Mouse (Mus musculus) liver, embryonic 11.5 days (tissue): ENCODE measurements at regions not wholly inside any gene's neighbourhood (a gene's known extent, or its start where the extent isn't known, plus 50 kb on each side); places are given as distances from the start of the nearest gene placed in this dataset.

Experiments used
- ATAC-seq: fragments of 200-750 bp; cut with Nextera tagmentation; replicated peaks from 2 replicates; pipeline ENCODE4 v1.8.0; 2017; ENCODE audit warnings: moderate number of reproducible peaks, mild to moderate bottlenecking, moderate TSS enrichment, moderate library complexity; ENCODE audit not compliant: low FRiP score
- DNase-seq: peaks from one replicate; pipeline ENCODE4 v3.0.0-alpha.2; 2017; ENCODE audit warnings: low spot score
- H3K27ac ChIP-seq: fragments of 300-500 bp; sonication (generic); 2 replicates; pipeline ENCODE4 v1.5.1; 2014; ENCODE audit warnings: mild to moderate bottlenecking, low read depth, low read length, control low read depth
- H3K27me3 ChIP-seq: fragments of 300-500 bp; sonication (generic); replicated peaks from 2 replicates; pipeline ENCODE4 v1.6.1; 2014; ENCODE audit warnings: low read length, mixed read lengths; ENCODE audit not compliant: control insufficient read depth, insufficient read depth
- H3K36me3 ChIP-seq: fragments of 300-500 bp; sonication (generic); 2 replicates; pipeline ENCODE4 v1.6.1; 2014; ENCODE audit warnings: mild to moderate bottlenecking, low read length, moderate library complexity, mixed read lengths; ENCODE audit not compliant: control insufficient read depth, insufficient read depth
- H3K4me1 ChIP-seq: fragments of 300-500 bp; sonication (generic); replicated peaks from 2 replicates; pipeline ENCODE4 v1.6.1; 2014; ENCODE audit warnings: low read length, mixed read lengths; ENCODE audit not compliant: control insufficient read depth, insufficient read depth
- H3K4me2 ChIP-seq: fragments of 300-500 bp; sonication (generic); 2 replicates; pipeline ENCODE4 v1.6.1; 2014; ENCODE audit warnings: mild to moderate bottlenecking, control low read depth, moderate library complexity
- H3K4me3 ChIP-seq: fragments of 300-500 bp; sonication (generic); 2 replicates; pipeline ENCODE4 v1.5.1; 2014; ENCODE audit warnings: low read depth, low read length, control low read depth
- H3K9ac ChIP-seq: fragments of 300-500 bp; sonication (generic); 2 replicates; pipeline ENCODE4 v1.6.1; 2014; ENCODE audit warnings: low read depth, low read length, control low read depth
- H3K9me3 ChIP-seq: fragments of 300-500 bp; sonication (generic); 2 replicates; pipeline ENCODE4 v1.6.1; 2016; ENCODE audit warnings: low read length, inconsistent platforms, mixed read lengths; ENCODE audit not compliant: control insufficient read depth
- WGBS: fragments of 180-500 bp; shearing (Covaris S2); extraction: QIAGEN DNeasy Blood & Tissue Kit; methylation state at CpG from one replicate; pipeline ENCODE4 v1.1.7; 2014; 5-methylcytosine and 5-hydroxymethylcytosine counted together

DNA sequence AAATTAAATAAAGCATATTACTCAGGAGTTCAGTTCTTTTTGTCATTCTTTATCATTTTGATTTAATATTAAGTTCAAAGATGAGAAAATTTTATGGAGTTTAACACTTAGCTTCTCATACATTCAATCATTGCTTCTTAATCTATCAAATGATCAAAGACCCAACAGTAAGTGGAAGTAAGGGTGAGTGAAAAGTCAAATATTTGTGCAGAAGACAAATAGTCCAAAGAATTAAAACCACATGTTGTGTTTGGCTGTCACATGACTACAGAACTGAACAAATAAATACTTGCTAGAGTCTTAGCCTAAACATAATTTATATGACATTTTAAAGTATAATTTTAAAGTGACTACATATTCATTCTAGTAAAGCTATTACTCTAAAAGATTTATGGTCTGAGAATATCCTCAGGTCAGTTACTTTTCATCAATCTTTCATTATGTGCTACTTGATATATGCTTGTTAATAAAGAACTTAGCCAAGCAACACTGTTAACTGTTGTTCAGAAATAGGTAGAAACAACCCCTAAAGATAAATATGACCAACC lies 171.7 kb upstream of the 1700003H04Rik start:
- no peak for ATAC-seq
- H3K4me2 ChIP-seq, result no peak overlapping the region
- no peaks in the 10 kb centered on the region for H3K27me3 ChIP-seq
- H3K4me3 ChIP-seq, result no peak overlapping the region
- no peak overlapping the region for H3K9ac ChIP-seq
- H3K27ac ChIP-seq, result no peak overlapping the region
- no peak for DNase-seq
- no peaks in the 10 kb centered on the region for H3K36me3 ChIP-seq
- no peaks in the 10 kb centered on the region for H3K9me3 ChIP-seq
- H3K4me1 ChIP-seq, result no peaks in the 10 kb centered on the region

DNA sequence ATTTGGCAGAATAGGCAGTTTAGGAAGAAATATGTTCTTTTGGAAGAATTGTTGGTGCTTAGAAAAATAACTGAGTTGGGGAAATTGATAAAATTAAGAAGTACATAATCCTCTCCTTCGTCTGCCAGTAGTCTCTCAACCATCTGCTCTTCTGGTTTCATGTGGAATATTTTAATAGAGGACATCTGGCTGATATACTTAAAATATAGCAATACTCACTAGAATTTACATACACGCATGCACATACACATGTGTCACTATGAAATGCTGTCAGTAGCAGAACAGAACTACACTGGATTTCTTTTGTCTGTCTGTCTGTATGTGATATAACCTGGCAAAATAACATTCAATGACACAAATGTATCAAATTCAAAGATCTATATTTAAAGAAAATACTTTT lies 168.4 kb upstream of the 1700003H04Rik start:
- H3K9me3 ChIP-seq, result no peaks in the 10 kb centered on the region
- WGBS, result 76% methylated on average over 2 of the region's 2 CpGs
- no peak overlapping the region for H3K4me3 ChIP-seq
- no peak for DNase-seq
- no peak overlapping the region for H3K27ac ChIP-seq
- no peak overlapping the region for H3K4me2 ChIP-seq
- no peaks in the 10 kb centered on the region for H3K36me3 ChIP-seq
- H3K9ac ChIP-seq, result no peak overlapping the region
- no peak for ATAC-seq
- no peaks in the 10 kb centered on the region for H3K27me3 ChIP-seq
- no peaks in the 10 kb centered on the region for H3K4me1 ChIP-seq

DNA sequence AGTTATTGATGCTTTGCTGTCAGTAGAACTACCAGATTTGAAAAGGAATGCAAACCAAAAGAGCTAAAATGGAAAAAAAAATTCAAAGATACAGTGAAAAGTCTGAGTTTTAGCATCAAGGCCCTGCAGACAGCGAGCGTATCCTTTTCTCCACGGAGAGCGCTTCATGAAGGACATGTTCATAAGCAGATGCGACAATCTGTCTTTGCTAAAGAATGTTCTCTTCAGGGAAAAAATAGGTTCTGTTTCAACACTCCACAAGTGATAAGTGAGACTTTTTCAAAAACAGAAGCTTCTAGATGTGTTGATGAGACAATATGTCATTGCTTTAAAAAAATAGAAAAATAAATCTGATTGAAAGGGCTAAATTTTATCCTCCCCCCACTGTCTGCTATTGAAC lies 147.4 kb upstream of the 1700003H04Rik start:
- ATAC-seq (no peak), DNase-seq (no peak)
- H3K27ac ChIP-seq, result no peak overlapping the region
- H3K4me2 ChIP-seq, result no peak overlapping the region
- H3K4me3 ChIP-seq, result no peak overlapping the region
- H3K9ac ChIP-seq, result no peak overlapping the region
- WGBS, result 89% methylated on average over 5 of the region's 5 CpGs
- no peaks in the 10 kb centered on the region for H3K27me3 ChIP-seq
- H3K36me3 ChIP-seq, result no peaks in the 10 kb centered on the region
- H3K4me1 ChIP-seq, result no peaks in the 10 kb centered on the region
- no peaks in the 10 kb centered on the region for H3K9me3 ChIP-seq

DNA sequence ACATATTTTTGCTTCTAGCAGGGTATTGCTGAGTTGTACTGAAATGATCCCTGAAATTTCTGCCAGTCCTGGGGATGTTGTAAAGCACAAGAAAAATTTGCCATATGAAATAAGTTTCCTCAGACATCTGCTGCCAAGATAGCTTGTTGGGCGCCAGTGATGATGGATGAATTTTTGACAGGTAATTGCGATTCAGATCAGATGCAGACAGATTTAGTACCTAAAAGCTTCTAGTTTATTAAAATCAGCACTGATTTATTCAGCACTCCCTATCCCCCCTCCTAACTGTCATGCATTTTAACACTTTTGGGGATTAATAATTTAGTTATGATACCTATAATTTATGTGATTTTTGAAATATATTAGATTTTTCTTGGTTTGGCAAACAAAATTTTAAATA lies 131.3 kb upstream of the 1700003H04Rik start:
- ATAC-seq, result no peak
- Histone ChIP-seq H3K9ac (no peak overlapping the region), H3K4me3 (no peak overlapping the region), H3K9me3 (no peaks in the 10 kb centered on the region), H3K27ac (no peak overlapping the region), H3K4me1 (no peaks in the 10 kb centered on the region), H3K36me3 (no peaks in the 10 kb centered on the region), H3K4me2 (no peak overlapping the region), H3K27me3 (no peaks in the 10 kb centered on the region)
- 79% methylated on average over 2 of the region's 2 CpGs for WGBS
- no peak for DNase-seq

DNA sequence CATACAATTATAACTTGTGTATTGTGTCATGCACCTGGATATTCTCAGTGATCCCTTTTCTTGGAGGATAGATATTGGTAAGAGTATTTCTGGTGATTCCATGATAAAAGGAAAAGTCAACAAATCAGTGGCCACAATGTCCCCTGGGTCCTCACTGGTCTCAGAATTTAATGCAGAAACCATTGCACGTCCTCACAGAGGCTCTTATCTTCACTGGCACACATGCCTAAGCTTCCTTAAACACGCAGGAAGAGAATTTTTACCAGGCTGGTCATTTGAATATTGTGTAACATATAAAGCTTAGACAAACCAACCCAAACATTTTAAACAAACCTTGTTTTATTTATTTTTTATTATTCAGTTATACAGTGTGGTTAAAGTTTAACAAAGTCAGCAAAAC lies 92.7 kb upstream of the 1700003H04Rik start:
- Histone ChIP-seq H3K4me3 (no peak overlapping the region), H3K9me3 (no peaks in the 10 kb centered on the region), H3K36me3 (no peaks in the 10 kb centered on the region), H3K9ac (no peak overlapping the region), H3K27ac (no peak overlapping the region), H3K4me1 (no peaks in the 10 kb centered on the region), H3K27me3 (no peaks in the 10 kb centered on the region), H3K4me2 (no peak overlapping the region)
- whole genome bisulfite sequencing, result 36% methylated on average over 2 of the region's 2 CpGs
- ATAC-seq (peak; percentile 39; the same call in 1 of the 2 replicates), DNase-seq (no peak)

DNA sequence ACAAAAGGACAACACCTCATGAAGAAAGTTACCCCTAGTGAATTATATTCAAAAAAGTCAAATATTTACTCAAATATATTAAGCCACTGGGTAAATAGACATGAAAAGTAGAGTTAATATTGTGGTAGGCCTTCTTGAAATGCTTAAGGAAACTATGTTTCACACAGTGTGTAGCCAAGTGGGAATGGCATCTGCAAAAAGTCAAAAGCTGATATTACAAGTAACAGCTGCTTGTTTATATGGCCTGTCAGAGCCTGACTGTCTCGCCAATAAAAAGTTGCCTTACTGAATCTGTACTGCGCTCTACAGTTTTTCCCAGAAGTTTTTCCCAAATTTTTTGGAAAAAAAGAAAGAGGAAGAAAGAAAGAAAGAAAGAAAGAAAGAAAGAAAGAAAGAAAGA lies 77.3 kb upstream of the 1700003H04Rik start:
- no peaks in the 10 kb centered on the region for H3K4me1 ChIP-seq
- H3K9ac ChIP-seq, result no peak overlapping the region
- H3K4me3 ChIP-seq, result no peak overlapping the region
- H3K9me3 ChIP-seq, result no peaks in the 10 kb centered on the region
- 90% methylated on average over 2 of the region's 2 CpGs for WGBS
- DNase-seq, result no peak
- H3K27me3 ChIP-seq, result no peaks in the 10 kb centered on the region
- no peak overlapping the region for H3K4me2 ChIP-seq
- ATAC-seq, result no peak
- H3K36me3 ChIP-seq, result no peaks in the 10 kb centered on the region
- no peak overlapping the region for H3K27ac ChIP-seq

DNA sequence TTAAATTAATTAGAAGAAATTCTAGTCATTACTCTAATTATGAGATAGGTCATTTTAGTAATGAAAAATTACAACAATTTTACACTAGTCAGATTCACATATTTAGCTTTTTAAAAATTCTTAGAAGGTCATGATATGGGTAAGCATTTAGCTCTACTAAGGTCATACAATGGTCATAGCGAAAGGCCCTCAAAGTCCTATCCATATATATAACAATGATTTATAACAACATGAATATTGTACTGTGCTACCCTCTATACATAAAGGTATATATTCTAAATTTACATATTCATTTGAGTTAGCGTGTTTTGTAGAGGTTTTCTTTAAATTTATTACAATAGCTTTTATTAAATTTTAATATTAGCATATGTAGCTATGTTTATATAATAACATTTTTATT lies 52.5 kb upstream of the 1700003H04Rik start:
- no peak overlapping the region for H3K9ac ChIP-seq
- ATAC-seq, result no peak
- H3K36me3 ChIP-seq, result no peaks in the 10 kb centered on the region
- no peaks in the 10 kb centered on the region for H3K27me3 ChIP-seq
- 89% methylated on average over 2 of the region's 2 CpGs for whole genome bisulfite sequencing
- no peaks in the 10 kb centered on the region for H3K9me3 ChIP-seq
- H3K4me3 ChIP-seq, result no peak overlapping the region
- H3K4me2 ChIP-seq, result no peak overlapping the region
- H3K4me1 ChIP-seq, result no peaks in the 10 kb centered on the region
- no peak overlapping the region for H3K27ac ChIP-seq
- no peak for DNase-seq
